11 mouse cellular contexts compared by ENCODE assay signal in the genomic region with DNA sequence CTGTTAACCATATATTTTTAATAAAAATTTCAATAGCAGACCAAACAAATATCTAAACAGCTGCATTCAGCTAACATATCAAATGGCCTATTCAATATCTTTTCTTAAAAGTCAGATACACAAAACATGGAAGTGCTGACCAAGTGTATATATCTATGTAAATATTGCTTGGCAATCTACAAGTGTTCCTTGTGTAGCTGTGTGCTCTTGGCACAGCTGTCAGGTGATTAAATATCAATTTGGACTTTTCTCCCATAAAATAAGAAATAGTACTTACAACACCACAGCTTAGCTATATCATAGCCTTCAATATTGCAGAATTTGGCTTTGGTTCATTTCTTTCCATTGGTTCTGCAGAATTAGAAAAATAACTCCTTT.
"Had no signal": no experiment of that assay in that cellular context is flagged by ENCODE, and none has a peak within 500 bp of the region (broad histone marks: within the 10 kb centered on the region; RNA-seq: fewer than 3 reads in every experiment).

No protein-coding gene starts in this region.

- H3K9ac ChIP-seq: limb, embryonic 13.5 days; liver, embryonic 14.5 days had no signal

- H3K27ac ChIP-seq: layer of hippocampus, adult 2 months; limb, embryonic 13.5 days; liver, embryonic 14.5 days had no signal

- H3K4me2 ChIP-seq: limb, embryonic 13.5 days had no signal

- H3K9me3 ChIP-seq: limb, embryonic 13.5 days had no signal

- DNase-seq: kidney, adult 18-20 months; kidney, postnatal 10 days; kidney, postnatal 4 days; lung, adult 18-20 months; right cerebral cortex, postnatal 4 days; spleen, adult 18-20 months; thymus, adult 18-20 months; thymus, postnatal 14 days had no signal

- H3K4me3 ChIP-seq: layer of hippocampus, adult 2 months; limb, embryonic 13.5 days had no signal

- H3K27me3 ChIP-seq: limb, embryonic 13.5 days had no signal

- H3K36me3 ChIP-seq: limb, embryonic 13.5 days had no signal

- H3K4me1 ChIP-seq: limb, embryonic 13.5 days had no signal
